Mouse (Mus musculus) erythroblast, embryonic 14.5 days (primary cell): ENCODE measurements around the gene Zfp277. TPM values are rescaled to one million over a fixed set of nuclear protein-coding genes. Genes with fewer than 3 reads are reported as not detected.

ENCODE experiments used
- H3K27me3 ChIP-seq: 2 replicates; pipeline ENCODE4 v1.6.1; 2012; ENCODE audit warnings: inconsistent platforms; ENCODE audit not compliant: control insufficient read depth
- H3K36me3 ChIP-seq: 2 replicates; pipeline ENCODE4 v1.6.1; 2012; ENCODE audit warnings: mild to moderate bottlenecking, inconsistent platforms; ENCODE audit not compliant: control insufficient read depth
- H3K4me1 ChIP-seq: 2 replicates; pipeline ENCODE4 v1.6.1; 2012; ENCODE audit warnings: inconsistent platforms; ENCODE audit not compliant: control insufficient read depth
- H3K4me3 ChIP-seq: replicated peaks from 2 replicates; pipeline ENCODE3; 2012; ENCODE audit warnings: moderate library complexity, mild to moderate bottlenecking, inconsistent platforms
- H3K9me3 ChIP-seq: 2 replicates; pipeline ENCODE4 v1.6.1; 2012; ENCODE audit warnings: low read length, inconsistent platforms, mixed read lengths; ENCODE audit not compliant: control insufficient read depth
- GATA1 ChIP-seq: IDR thresholded peaks from 2 replicates; pipeline ENCODE4 v1.6.1; 2012; ENCODE audit warnings: low read length, inconsistent platforms, mixed read lengths
- TAL1 ChIP-seq: IDR thresholded peaks from 3 replicates; pipeline ENCODE4 v1.6.1; 2012; ENCODE audit warnings: low read length, inconsistent platforms, mixed read lengths
- polyA plus RNA-seq: library from polyadenylated mRNA; stranded (reverse); fragments of >175 nt; gene quantifications from 2 replicates; pipeline ENCODE4 v1.2.3, GENCODE M21; 2012

The Zfp277 gene
- polyA plus RNA-seq, 1 experiment: 0.08 TPM

DNA sequence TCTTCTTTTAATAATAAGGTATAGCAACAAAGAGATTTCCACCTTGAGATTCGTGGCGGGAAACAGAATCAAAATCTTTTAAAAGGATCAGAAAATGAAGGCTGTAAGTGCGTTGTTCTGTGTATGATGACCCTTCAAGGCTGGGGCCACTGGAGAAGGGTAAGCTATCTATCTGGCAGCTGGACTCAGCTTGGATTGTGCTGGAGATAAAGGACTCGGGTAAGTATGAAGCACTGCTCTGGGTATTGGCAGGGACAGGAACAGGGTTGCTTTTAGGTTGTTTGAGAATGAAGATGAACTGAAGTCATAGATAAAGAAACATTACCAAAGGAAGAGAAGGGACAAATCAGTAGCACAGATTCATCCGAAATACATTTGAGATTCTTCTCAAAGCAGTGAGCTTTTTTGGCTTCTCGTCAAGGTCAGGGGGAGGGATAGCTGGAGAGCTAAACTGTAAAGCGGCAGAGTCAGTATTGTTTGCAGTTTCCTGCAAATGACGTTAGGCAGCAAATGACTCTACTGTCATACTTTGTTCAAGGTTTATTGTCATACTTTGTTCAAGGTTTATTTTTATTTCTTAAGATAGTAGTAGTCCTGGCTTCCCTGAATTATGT lies 30.3 kb downstream of the Zfp277 start:
- TF ChIP-seq GATA1: no peak
- TF ChIP-seq TAL1: no peak
- Histone ChIP-seq H3K4me3 (no peak overlapping the region), H3K4me1 (no peaks in the 10 kb centered on the region), H3K9me3 (no peaks in the 10 kb centered on the region), H3K36me3 (no peaks in the 10 kb centered on the region), H3K27me3 (no peaks in the 10 kb centered on the region)

DNA sequence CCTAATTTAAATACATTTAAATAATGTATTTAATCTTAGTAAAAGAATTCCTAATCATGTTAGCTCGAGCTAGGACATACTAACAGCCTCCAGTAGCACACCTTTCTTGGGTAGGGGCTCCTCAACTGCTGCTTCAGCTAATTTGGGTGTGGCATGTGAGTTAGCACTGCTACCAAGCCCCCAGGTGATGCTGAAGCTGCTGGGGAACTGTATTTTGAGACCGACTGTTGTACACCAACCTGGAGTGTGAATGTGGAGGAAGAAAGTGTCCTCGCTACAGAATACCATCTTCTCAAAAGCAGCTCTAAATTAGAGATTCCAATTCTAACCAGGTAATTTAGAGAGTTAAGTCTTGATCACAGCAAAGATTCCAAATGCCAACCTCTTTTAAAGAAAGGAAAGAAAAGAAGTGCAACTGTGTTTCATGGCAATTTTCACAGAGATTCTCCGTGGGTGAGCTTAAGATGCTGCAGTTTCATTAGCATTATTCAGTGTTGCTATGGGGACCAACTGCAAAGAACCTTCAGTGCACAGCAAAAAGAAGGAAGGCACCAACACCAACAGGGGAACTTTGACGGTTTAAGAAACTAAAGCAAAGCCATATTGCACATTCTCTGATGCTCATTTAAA lies 30.9 kb downstream of the Zfp277 start:
- H3K36me3 ChIP-seq: no peaks in the 10 kb centered on the region
- peaks cover under 1% of the 10 kb centered on the region for H3K9me3 ChIP-seq
- H3K27me3 ChIP-seq: no peaks in the 10 kb centered on the region

DNA sequence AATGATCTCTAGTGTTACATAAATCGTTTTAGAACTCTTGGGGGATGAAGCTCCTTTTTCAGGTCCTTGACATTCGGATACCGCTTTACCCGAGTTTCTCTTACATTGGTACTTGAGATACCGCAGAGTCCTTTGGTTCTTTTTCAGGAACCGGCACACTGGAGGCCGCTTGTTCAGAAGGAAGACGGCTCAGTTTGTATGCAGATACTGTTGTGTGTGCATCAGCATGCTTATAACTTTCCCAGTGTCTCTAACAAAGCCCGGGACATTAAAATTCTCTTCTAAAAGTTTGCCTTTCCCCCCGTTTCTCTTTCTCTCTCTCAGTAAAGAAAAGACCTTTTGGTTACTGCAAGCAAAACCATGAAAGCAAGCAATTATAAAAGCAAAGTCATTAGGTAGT lies 45.9 kb downstream of the Zfp277 start:
- Histone ChIP-seq H3K27me3 (no peaks in the 10 kb centered on the region), H3K4me3 (no peak overlapping the region), H3K36me3 (no peaks in the 10 kb centered on the region), H3K9me3 (peaks cover 7% of the 10 kb centered on the region), H3K4me1 (no peaks in the 10 kb centered on the region)
- TF ChIP-seq GATA1: no peak
- TF ChIP-seq TAL1: no peak

More for the DNA sequence above, 30.9 kb downstream of the Zfp277 start:
- no peak for TF ChIP-seq GATA1
- no peak overlapping the region for H3K4me3 ChIP-seq
- H3K4me1 ChIP-seq: no peaks in the 10 kb centered on the region

DNA sequence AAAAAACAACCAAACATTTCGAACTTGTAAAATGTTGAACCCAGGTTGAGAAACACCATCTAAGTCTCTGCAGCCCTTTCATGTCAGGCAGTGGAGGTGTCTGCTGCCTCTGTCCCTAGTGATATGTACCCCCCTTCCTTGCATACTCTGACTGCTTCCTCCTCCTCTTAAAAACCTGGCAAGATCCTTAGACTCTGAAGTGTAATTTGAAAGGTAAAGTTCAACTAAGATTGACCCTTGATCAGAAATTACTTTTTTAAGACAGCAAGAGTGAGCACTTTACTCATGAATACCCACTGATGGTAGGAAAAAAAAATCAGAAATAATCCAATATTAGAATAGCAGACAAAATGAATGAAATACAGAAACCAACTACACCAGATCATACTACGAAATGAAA lies 46.3 kb downstream of the Zfp277 start:
- Histone ChIP-seq H3K9me3 (peaks cover 7% of the 10 kb centered on the region), H3K4me1 (no peaks in the 10 kb centered on the region), H3K36me3 (no peaks in the 10 kb centered on the region), H3K4me3 (no peak overlapping the region), H3K27me3 (no peaks in the 10 kb centered on the region)
- TF ChIP-seq GATA1: no peak
- no peak for TF ChIP-seq TAL1

DNA sequence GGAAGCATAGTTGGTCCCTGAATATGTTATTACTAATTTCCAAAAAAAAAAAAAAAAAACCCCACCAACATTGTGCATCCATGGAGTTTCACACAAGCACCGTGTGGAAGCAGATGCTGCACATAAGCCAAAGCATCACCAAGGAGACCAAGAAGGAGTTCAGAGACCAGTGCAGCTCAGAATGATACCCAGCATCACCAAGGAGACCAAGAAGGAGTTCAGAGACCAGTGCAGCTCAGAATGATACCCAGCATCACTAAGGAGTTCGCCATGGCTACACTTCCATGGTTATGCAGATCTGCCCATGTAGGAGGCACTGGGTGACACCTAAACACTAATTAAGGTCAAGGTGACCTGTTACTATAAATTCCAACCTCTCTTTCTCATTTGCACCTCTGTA lies 46.8 kb downstream of the Zfp277 start:
- Histone ChIP-seq H3K9me3 (peaks cover 7% of the 10 kb centered on the region), H3K36me3 (no peaks in the 10 kb centered on the region), H3K4me3 (no peak overlapping the region), H3K27me3 (no peaks in the 10 kb centered on the region), H3K4me1 (no peaks in the 10 kb centered on the region)
- no peak for TF ChIP-seq TAL1
- no peak for TF ChIP-seq GATA1

DNA sequence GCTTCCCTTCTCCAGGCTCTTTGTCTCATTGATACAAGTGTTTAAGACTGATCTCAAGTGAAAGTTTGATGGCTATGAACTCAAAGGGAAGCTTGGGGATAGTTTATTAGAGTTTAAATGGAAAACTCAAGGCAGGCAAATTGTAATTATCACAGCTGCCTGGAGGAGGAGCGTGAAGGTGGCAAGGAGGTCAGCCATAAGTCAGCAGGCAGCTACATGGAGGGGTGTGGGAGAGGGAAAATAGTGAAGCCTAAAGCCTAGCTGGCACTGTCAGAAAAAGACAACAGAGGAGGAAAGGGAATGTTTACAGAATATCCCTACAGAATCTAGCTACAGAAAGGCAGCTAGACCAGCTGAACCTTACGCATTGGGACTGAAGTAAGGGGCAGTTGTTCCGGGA lies 52.8 kb downstream of the Zfp277 start:
- TF ChIP-seq GATA1 (no peak), TAL1 (no peak)
- Histone ChIP-seq H3K36me3 (no peaks in the 10 kb centered on the region), H3K27me3 (no peaks in the 10 kb centered on the region), H3K4me1 (no peaks in the 10 kb centered on the region), H3K4me3 (no peak overlapping the region), H3K9me3 (peaks cover 2% of the 10 kb centered on the region)

DNA sequence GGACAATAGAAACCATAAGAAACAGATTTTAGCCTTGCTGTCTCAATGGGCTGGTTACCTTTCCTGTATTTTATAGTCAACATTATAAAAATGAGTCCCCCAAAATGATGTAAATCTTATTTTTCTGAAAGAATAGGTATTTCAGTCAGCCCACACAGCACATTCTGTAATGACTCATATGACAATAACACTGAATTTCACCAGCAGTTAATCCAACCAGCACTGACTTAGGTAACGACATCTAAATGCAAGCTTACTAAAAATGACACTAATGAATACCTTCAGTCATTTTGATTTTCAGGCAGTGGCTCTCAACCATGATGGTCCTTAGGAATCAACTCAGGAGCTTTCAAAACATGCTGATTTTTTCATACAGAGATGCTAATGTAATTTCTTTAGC lies 54.4 kb downstream of the Zfp277 start:
- Histone ChIP-seq H3K4me1 (no peaks in the 10 kb centered on the region), H3K27me3 (no peaks in the 10 kb centered on the region), H3K9me3 (no peaks in the 10 kb centered on the region), H3K4me3 (no peak overlapping the region), H3K36me3 (no peaks in the 10 kb centered on the region)
- TF ChIP-seq GATA1 (no peak), TAL1 (no peak)

DNA sequence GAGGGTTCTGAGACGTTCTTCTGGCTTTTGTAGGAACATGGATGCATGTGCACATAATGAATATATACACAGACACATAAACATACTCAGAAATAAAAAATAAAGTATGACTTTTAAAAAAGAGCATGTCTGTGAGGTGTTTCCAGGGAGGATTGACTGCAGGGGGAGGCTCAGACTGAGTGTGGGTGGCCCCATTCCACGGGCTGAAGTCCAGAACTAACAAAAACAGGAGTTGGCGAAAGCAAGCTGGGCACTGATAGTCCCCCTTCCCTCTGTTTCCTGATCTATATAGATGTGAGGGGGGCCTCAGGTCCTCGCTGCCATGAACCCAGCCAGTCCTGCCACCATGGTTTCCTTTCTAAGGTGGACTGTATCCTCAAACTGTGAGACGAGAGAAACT lies 57.9 kb downstream of the Zfp277 start:
- no peaks in the 10 kb centered on the region for H3K36me3 ChIP-seq
- H3K4me1 ChIP-seq: no peaks in the 10 kb centered on the region
- no peak overlapping the region for H3K4me3 ChIP-seq
- H3K27me3 ChIP-seq: no peaks in the 10 kb centered on the region
- no peaks in the 10 kb centered on the region for H3K9me3 ChIP-seq
- TF ChIP-seq TAL1 (no peak), GATA1 (no peak)

DNA sequence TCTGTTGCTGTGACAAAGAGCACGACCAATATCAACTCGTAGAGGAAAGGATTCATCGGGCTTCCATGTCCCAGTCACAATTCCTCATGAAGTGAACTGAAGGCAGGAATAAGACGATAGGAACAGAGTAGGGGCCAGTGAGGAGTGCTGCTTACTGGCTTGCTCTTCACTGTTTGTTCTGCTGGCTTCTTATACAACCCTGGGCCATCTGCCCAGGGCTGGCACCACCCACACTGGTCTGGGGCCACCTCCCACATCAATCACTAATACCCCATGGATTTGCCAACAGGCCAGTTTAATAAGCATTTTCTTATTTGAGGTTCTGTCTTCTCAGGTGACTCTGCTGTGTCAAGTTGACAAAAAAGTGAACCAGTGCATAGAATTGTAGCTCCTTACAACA lies 60.4 kb downstream of the Zfp277 start:
- Histone ChIP-seq H3K27me3 (no peaks in the 10 kb centered on the region), H3K36me3 (no peaks in the 10 kb centered on the region), H3K9me3 (no peaks in the 10 kb centered on the region), H3K4me1 (no peaks in the 10 kb centered on the region), H3K4me3 (no peak overlapping the region)
- TF ChIP-seq GATA1 (no peak), TAL1 (no peak)

DNA sequence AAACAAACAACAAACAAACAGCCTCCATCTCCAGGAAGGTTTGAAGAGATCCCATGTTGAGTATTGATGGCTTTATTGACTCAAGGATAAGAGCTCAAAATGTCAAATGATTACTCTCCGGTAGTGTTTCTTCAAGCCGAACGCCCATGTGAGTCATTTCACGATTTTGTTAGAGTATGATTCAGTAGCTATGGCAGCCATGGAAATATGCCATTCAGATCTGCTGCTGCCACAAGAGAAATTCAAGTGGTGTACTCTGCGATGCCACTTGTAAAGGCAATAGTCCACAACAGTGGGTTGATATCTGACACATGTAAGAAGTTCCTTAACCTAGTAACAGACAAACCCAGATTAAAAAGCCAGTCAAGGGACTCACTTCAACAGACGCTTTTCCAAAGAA lies 62.0 kb downstream of the Zfp277 start:
- Histone ChIP-seq H3K9me3 (no peaks in the 10 kb centered on the region), H3K4me3 (no peak overlapping the region), H3K36me3 (no peaks in the 10 kb centered on the region), H3K27me3 (no peaks in the 10 kb centered on the region), H3K4me1 (no peaks in the 10 kb centered on the region)
- TF ChIP-seq GATA1 (no peak), TAL1 (no peak)
